Mouse (Mus musculus) megakaryocyte, embryonic 14.5 days (primary cell): ENCODE measurements at regions not wholly inside any gene's neighbourhood (a gene's known extent, or its start where the extent isn't known, plus 50 kb on each side); places are given as distances from the start of the nearest gene placed in this dataset.
A peak's percentile ranks its signal among the peaks of the same experiment; 100 is the strongest.

ENCODE experiments used
- H3K27me3 ChIP-seq: replicated peaks from 2 replicates; pipeline ENCODE3; 2012; ENCODE audit warnings: inconsistent platforms
- H3K36me3 ChIP-seq: replicated peaks from 2 replicates; pipeline ENCODE3; 2012; ENCODE audit warnings: low read length, inconsistent platforms, mixed read lengths
- H3K4me1 ChIP-seq: 2 replicates; pipeline ENCODE4 v1.6.1; 2012; ENCODE audit warnings: inconsistent platforms
- H3K4me3 ChIP-seq: replicated peaks from 2 replicates; pipeline ENCODE3; 2012; ENCODE audit warnings: moderate library complexity, mild to moderate bottlenecking, inconsistent platforms
- H3K9me3 ChIP-seq: 2 replicates; pipeline ENCODE4 v1.6.1; 2012; ENCODE audit warnings: inconsistent platforms
- FLI1 ChIP-seq: IDR thresholded peaks from 2 replicates; pipeline ENCODE4 v1.6.1; 2012; ENCODE audit warnings: low read length, inconsistent platforms, mixed read lengths
- GATA1 ChIP-seq: IDR thresholded peaks from 3 replicates; pipeline ENCODE4 v1.6.1; 2012; ENCODE audit warnings: mixed read lengths, low read length, inconsistent platforms, borderline replicate concordance

GRCm38 (mm10) chr15:62104653-62105052, 1181.8 kb upstream of the A1bg start:
- peaks cover 58% of the 10 kb centered on the region for H3K36me3 ChIP-seq
- H3K4me1 ChIP-seq = peaks cover 68% of the 10 kb centered on the region
- no peak for TF ChIP-seq GATA1
- TF ChIP-seq FLI1 = no peak
- H3K4me3 ChIP-seq = peak overlapping the region; percentile 23
- no peaks in the 10 kb centered on the region for H3K27me3 ChIP-seq
- H3K9me3 ChIP-seq = peaks cover 10% of the 10 kb centered on the region

DNA sequence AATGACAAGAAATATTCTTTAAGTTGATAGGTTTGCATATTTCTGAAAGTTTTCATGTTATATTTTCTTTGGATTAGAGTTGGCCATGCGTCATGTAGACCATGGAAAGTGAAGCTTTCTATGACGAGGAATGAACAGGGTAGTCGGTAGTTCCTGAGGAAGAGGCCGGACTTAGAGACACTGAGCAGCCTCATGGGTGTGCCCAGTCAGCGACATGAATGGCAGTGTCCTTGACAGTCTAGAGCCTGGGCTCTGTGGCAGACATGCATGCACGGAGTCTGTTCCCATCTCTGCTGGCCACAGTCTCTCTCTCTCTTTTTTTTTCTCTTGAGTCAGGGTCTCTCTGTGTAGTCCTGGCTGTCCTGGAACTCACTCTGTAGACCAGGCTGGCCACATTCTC, 1176.9 kb upstream of the A1bg start:
- H3K36me3 ChIP-seq = peaks cover 68% of the 10 kb centered on the region
- H3K4me1 ChIP-seq = peaks cover 65% of the 10 kb centered on the region
- peak overlapping the region; percentile 69 for H3K4me3 ChIP-seq
- H3K27me3 ChIP-seq = no peaks in the 10 kb centered on the region
- peaks cover 10% of the 10 kb centered on the region for H3K9me3 ChIP-seq
- no peak for TF ChIP-seq GATA1
- TF ChIP-seq FLI1 = no peak

DNA sequence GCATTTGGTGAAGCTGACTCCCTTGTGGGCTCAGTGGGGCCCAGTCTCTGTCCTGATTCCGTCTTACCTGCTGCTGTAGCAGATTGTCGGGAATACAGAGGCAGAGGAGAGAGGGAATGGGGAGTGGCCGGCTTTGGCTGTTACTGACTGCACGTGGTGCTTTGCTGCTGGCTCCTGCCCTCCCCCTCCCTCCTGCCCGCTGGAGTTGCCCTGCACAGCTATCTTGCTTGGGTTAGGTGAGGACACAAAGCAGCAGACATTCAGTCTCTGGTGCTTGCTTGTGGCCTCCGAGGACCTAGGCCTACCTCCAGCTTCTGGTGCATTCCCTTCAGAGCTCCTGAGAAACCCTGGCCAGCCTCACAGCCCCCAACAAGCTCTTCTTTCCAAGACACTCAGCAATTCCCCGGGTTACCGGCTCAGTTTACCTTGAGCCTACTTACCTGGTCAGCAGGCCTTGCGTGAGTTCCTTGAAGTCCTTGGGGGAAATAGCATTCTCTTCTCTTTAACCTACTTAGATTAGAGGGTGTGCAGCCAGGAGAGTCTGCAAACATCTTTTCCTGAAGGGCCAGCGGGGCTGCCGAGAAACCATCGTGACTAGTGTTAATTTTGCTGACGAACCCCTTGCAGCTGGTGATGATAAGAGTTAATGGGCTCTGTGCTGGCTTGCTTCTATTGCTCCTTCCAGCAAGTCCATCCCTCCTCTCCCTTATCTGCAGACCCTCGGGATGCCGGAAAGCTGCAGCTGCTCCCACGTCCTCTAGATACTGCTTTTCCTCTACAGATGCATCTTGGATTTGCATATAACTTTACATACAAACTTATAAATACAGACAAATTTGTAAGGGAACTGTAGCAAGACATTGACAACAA, 1176.2 kb upstream of the A1bg start:
- TF ChIP-seq FLI1 (no peak), GATA1 (0 out of 3 replicates have a peak, but pooled peaks have one; percentile 51)
- Histone ChIP-seq H3K36me3 (peaks cover 68% of the 10 kb centered on the region), H3K4me1 (peaks cover 64% of the 10 kb centered on the region), H3K4me3 (peak overlapping the region; percentile 91), H3K9me3 (peaks cover 10% of the 10 kb centered on the region), H3K27me3 (no peaks in the 10 kb centered on the region)

DNA sequence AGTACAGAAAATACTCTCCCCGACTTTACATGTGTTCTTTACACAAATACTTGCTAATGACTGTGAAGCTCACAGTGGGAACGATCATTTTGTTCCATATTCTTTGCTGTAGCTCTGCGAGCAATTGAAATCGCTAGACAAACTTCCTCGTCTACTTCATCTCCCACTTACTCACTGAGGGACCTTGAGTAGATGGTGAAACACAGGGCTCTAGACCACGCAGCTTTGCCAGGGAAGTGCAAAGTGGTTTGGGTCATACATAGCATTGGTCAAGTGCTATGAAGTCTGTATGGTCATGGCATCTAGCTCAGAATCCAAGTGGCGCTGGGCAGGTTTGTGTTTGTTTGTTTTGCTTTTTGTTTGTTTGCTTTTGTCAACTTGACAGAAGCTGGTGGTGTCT, 1174.0 kb upstream of the A1bg start:
- H3K36me3 ChIP-seq = peaks cover 72% of the 10 kb centered on the region
- peaks cover 74% of the 10 kb centered on the region for H3K4me1 ChIP-seq
- H3K4me3 ChIP-seq = peak overlapping the region; percentile 26
- peaks cover under 1% of the 10 kb centered on the region; the same call in 1 of the 2 replicates for H3K9me3 ChIP-seq
- no peaks in the 10 kb centered on the region for H3K27me3 ChIP-seq
- TF ChIP-seq FLI1 = no peak
- no peak for TF ChIP-seq GATA1

DNA sequence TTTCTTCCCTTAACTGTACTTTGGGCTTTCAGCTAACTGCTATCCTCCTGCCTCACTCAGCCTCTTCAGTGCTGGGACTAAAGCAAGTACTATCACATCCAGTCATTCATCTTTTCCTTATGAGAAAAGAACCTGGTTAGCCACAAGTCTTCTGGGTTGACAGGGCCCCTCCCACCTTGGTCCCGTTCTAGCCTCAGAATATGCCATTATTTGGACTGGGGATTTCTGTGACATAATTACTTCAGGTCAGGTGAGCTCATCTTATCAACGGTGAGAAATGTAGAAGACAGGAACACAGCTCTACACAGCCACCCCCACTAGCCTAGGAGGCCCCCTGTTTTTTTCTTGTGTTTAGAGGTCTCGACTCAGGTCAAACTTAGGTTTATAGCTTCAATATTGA, 1172.4 kb upstream of the A1bg start:
- H3K9me3 ChIP-seq = no peaks in the 10 kb centered on the region
- H3K4me1 ChIP-seq = peaks cover 89% of the 10 kb centered on the region
- peaks cover 75% of the 10 kb centered on the region for H3K36me3 ChIP-seq
- no peak for TF ChIP-seq FLI1
- no peak for TF ChIP-seq GATA1
- no peak overlapping the region for H3K4me3 ChIP-seq
- H3K27me3 ChIP-seq = no peaks in the 10 kb centered on the region

DNA sequence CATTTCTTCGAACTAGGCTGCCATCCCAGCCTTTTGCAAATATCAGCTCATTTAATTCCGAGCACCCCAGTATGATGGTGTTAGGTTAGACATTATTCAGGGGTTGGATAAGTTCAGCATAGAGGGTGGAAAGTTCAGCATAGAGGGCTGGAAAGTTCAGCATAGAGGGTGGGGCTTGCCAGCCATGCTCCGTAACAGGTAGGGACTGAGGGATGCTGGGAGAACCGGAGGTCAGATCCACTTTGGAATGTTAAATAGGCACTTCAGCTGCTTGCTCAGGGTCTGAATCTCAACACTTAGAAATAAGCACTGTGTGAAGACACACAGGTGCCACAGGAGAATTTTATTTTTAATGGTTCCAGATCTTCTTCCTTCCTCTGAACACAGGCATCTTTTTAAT, 1170.9 kb upstream of the A1bg start:
- Histone ChIP-seq H3K36me3 (peaks cover 81% of the 10 kb centered on the region), H3K4me3 (peak overlapping the region; percentile 28), H3K4me1 (peaks cover 87% of the 10 kb centered on the region), H3K27me3 (no peaks in the 10 kb centered on the region), H3K9me3 (no peaks in the 10 kb centered on the region)
- no peak for TF ChIP-seq FLI1

GRCm38 (mm10) chr15:62092671-62093185, 1169.9 kb upstream of the A1bg start:
- H3K36me3 ChIP-seq = peaks cover 82% of the 10 kb centered on the region
- H3K9me3 ChIP-seq = no peaks in the 10 kb centered on the region
- no peak for TF ChIP-seq FLI1
- H3K4me1 ChIP-seq = peaks cover 83% of the 10 kb centered on the region
- no peaks in the 10 kb centered on the region for H3K27me3 ChIP-seq
- H3K4me3 ChIP-seq = peak overlapping the region; percentile 55

- Histone ChIP-seq H3K4me1 (peaks cover 83% of the 10 kb centered on the region), H3K27me3 (no peaks in the 10 kb centered on the region), H3K4me3 (peak overlapping the region; percentile 70), H3K36me3 (peaks cover 85% of the 10 kb centered on the region), H3K9me3 (no peaks in the 10 kb centered on the region)
- TF ChIP-seq GATA1 (no peak), FLI1 (no peak)
Measured at GRCm38 (mm10) chr15:62091746-62092659, 1169.2 kb upstream of the A1bg start.

DNA sequence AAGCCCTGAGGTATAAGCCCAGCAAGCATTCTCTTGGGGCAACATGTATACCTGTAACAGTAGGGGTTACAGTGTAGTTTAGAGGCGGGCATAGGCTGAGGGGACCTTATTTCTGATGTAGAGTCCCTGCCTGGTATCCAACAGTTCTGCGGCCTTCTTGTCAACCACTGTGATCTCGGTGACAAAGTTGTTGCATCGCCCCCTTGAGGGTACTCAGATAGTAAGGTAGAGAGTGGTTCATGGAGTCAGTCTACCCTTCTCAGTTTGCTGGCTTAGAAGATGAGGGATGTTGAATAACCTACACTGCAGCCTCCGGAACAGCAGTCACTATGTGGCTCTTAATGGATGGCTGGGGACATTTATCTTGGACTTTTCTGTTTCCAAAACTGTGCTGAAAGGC, 1168.3 kb upstream of the A1bg start:
- H3K4me3 ChIP-seq = no peak overlapping the region
- no peaks in the 10 kb centered on the region for H3K9me3 ChIP-seq
- peaks cover 83% of the 10 kb centered on the region for H3K4me1 ChIP-seq
- no peaks in the 10 kb centered on the region for H3K27me3 ChIP-seq
- peaks cover 85% of the 10 kb centered on the region for H3K36me3 ChIP-seq
- no peak for TF ChIP-seq FLI1
- no peak for TF ChIP-seq GATA1

GRCm38 (mm10) chr15:62088341-62088740, 1165.5 kb upstream of the A1bg start:
- H3K4me3 ChIP-seq = no peak overlapping the region
- H3K4me1 ChIP-seq = peaks cover 92% of the 10 kb centered on the region
- peaks cover 94% of the 10 kb centered on the region for H3K36me3 ChIP-seq
- TF ChIP-seq FLI1 = no peak
- no peak for TF ChIP-seq GATA1
- no peaks in the 10 kb centered on the region for H3K9me3 ChIP-seq
- H3K27me3 ChIP-seq = no peaks in the 10 kb centered on the region
